Mouse (Mus musculus): ENCODE measurements around the gene Ykt6.

DNA sequence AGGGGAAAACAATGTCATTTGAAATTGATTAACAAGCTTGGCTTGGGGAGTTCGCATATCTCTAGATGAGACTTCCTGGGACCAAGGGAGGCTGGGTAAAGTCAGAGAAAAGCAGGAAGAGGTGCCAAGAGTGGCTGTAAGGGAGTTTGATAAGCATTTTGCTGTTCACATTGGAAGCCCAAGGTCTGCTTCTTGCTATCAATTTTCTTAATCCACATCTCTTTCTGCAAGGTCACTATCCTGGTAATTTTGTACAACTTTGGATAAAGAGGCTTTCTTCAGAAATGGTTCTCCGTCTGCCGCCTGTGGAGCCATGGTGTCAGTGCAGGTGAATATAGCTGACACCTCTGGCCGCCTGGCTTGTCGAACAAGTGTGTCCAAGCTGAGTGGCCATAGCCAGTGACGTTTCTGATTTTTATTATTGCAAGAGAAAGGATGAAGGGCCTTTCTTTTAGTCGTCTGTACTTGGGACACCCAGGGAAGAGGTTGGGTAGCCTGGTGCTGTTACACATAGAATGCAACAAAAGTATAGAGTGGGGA lies 458 bp upstream of the Ykt6 start:
- TF ChIP-seq POLR2A (IDR thresholded peaks at IDR 0.05; ENCODE audit: insufficient read depth, low read depth, low read length) = no peak
- peak; percentile 74 for TF ChIP-seq CTCF (IDR thresholded peaks at IDR 0.05)
- TF ChIP-seq EP300 (IDR thresholded peaks at IDR 0.05; ENCODE audit: insufficient read depth, low read depth, low read length) = no peak
